Mouse (Mus musculus): ENCODE data around the gene Pi4kb.

Pi4kb gene

GRCm38 (mm10) chr3:95056275-95056674 lies 81.7 kb downstream of the Pi4kb start:
- peak; percentile 34 for DNase-seq (ENCODE audit: low spot score)
